Mouse (Mus musculus) skeletal muscle tissue, postnatal 0 days (tissue): ENCODE data around the gene Pthlh. TPM values are rescaled to one million over a fixed set of nuclear protein-coding genes. Genes with fewer than 3 reads are reported as not detected.

Source experiments
- polyA plus RNA-seq: library from polyadenylated mRNA; unstranded; fragments of >200 nt; fragmentation: Nextera tagmentation; extraction: Ambion mirVana; gene quantifications from 2 replicates; pipeline ENCODE4 v1.2.1, GENCODE M21; 2015

Pthlh gene
- polyA plus RNA-seq: 0.76 and 1.0 TPM in 2 replicates

GRCm38 (mm10) chr6:147263587-147264565 is at the start of gene Pthlh:
Gene Pthlh (minus strand): TSS chr6:147264183.

Other genes starting within 250 kb of the Pthlh start
- gene Rep15, start 231.6 kb downstream of the Pthlh start, polyA plus RNA-seq: 0.36 and 0.38 TPM in 2 replicates
- 132 and 148 TPM in 2 replicates for gene Mrps35, start 221.4 kb downstream of the Pthlh start, polyA plus RNA-seq
- gene Mansc4, start 177.2 kb downstream of the Pthlh start, polyA plus RNA-seq: 0.19 and 0.38 TPM in 2 replicates
- gene Klhl42, start 172.8 kb downstream of the Pthlh start, polyA plus RNA-seq: 2.5 and 2.8 TPM in 2 replicates
- gene Ccdc91, start 211.6 kb upstream of the Pthlh start, polyA plus RNA-seq: 33.8 and 34.8 TPM in 2 replicates